Mouse (Mus musculus): ENCODE results near the gene Asah2. TPM values are rescaled to one million over a fixed set of nuclear protein-coding genes. Genes with fewer than 3 reads are reported as not detected.

Asah2 gene
- polyA plus RNA-seq (2015; fragmentation: Nextera tagmentation; extraction: Ambion mirVana): 1.5 and 1.7 TPM in 2 replicates

GRCm38 (mm10) chr19:32107771-32108306 is at the start of gene Asah2:
Gene Asah2, minus strand, starts transcription at chr19:32108211.

Other genes with a start within 250 kb of the Asah2 start
- not detected in 2 replicates for gene A1cf, start 239.4 kb downstream of the Asah2 start, polyA plus RNA-seq (2015; fragmentation: Nextera tagmentation; extraction: Ambion mirVana)

Data from skeletal muscle tissue, postnatal 0 days (tissue).